Mouse (Mus musculus) stomach, embryonic 16.5 days (tissue): Measurements from ENCODE around the gene Apaf1. TPM values are rescaled to one million over a fixed set of nuclear protein-coding genes. Genes with fewer than 3 reads are reported as not detected.

Source experiments
- ATAC-seq: fragments of 200-750 bp; cut with Nextera tagmentation; 2 replicates; pipeline ENCODE4 v1.8.0; 2017; ENCODE audit warnings: moderate number of reproducible peaks, moderate TSS enrichment; ENCODE audit not compliant: insufficient read depth, low FRiP score
- H3K27ac ChIP-seq: fragments of 300-500 bp; sonication (generic); 2 replicates; pipeline ENCODE4 v1.5.1; 2014; ENCODE audit warnings: low read length
- H3K27me3 ChIP-seq: fragments of 300-500 bp; sonication (generic); 2 replicates; pipeline ENCODE4 v1.6.1; 2014; ENCODE audit warnings: low read length, control low read depth, mixed read lengths; ENCODE audit not compliant: control insufficient read depth, insufficient read depth
- H3K36me3 ChIP-seq: fragments of 300-500 bp; sonication (generic); 2 replicates; pipeline ENCODE4 v1.6.1; 2014; ENCODE audit warnings: low read length; ENCODE audit not compliant: control insufficient read depth, insufficient read depth
- H3K4me1 ChIP-seq: fragments of 300-500 bp; sonication (generic); 2 replicates; pipeline ENCODE4 v1.6.1; 2014; ENCODE audit warnings: low read length, control low read depth, mixed read lengths; ENCODE audit not compliant: control insufficient read depth, insufficient read depth
- H3K4me2 ChIP-seq: fragments of 300-500 bp; sonication (generic); 2 replicates; pipeline ENCODE4 v1.6.1; 2014; ENCODE audit warnings: low read depth, low read length, mixed read lengths
- H3K4me3 ChIP-seq: fragments of 300-500 bp; sonication (generic); replicated peaks from 2 replicates; pipeline ENCODE4 v1.5.1; 2014; ENCODE audit warnings: mild to moderate bottlenecking, low read length
- H3K9ac ChIP-seq: fragments of 300-500 bp; sonication (generic); 2 replicates; pipeline ENCODE4 v1.6.1; 2014; ENCODE audit warnings: low read length
- H3K9me3 ChIP-seq: fragments of 300-500 bp; sonication (generic); replicated peaks from 2 replicates; pipeline ENCODE4 v1.6.1; 2016; ENCODE audit warnings: low read length, control low read depth; ENCODE audit not compliant: control insufficient read depth
- WGBS: fragments of 180-500 bp; shearing (Covaris S2); extraction: QIAGEN DNeasy Blood & Tissue Kit; methylation state at CpG from one replicate; pipeline ENCODE4 v1.1.7; 2014; 5-methylcytosine and 5-hydroxymethylcytosine counted together
- polyA plus RNA-seq: library from polyadenylated mRNA; unstranded; fragments of >200 nt; fragmentation: Nextera tagmentation; extraction: Ambion mirVana; gene quantifications from 2 replicates; pipeline ENCODE4 v1.2.1, GENCODE M21; 2015

The Apaf1 gene
- polyA plus RNA-seq, 1 experiment from 2014 or later = 15.1 TPM

- Histone ChIP-seq H3K4me1 (no peaks in the 10 kb centered on the region), H3K27ac (no peak overlapping the region), H3K27me3 (no peaks in the 10 kb centered on the region), H3K9me3 (no peaks in the 10 kb centered on the region), H3K9ac (no peak overlapping the region), H3K4me3 (no peak overlapping the region), H3K36me3 (no peaks in the 10 kb centered on the region), H3K4me2 (no peak overlapping the region)
- WGBS = 85% methylated on average over 4 of the region's 4 CpGs
- no peak for ATAC-seq
Measured at GRCm38 (mm10) chr10:91092812-91093211, 10.2 kb upstream of the Apaf1 start.

GRCm38 (mm10) chr10:91083393-91083927, 890 bp upstream of the Apaf1 start:
- 37% methylated on average over 12 of the region's 12 CpGs for WGBS
- Histone ChIP-seq H3K4me1 (0 out of 2 replicates have a peak, but pooled peaks cover 4% of the 10 kb centered on the region), H3K27ac (peak overlapping the region; percentile 87), H3K9me3 (no peaks in the 10 kb centered on the region), H3K27me3 (no peaks in the 10 kb centered on the region), H3K4me3 (peak overlapping the region; percentile 91), H3K36me3 (no peaks in the 10 kb centered on the region), H3K9ac (peak overlapping the region; percentile 93), H3K4me2 (peak overlapping the region; percentile 86)
- ATAC-seq = no peak

DNA sequence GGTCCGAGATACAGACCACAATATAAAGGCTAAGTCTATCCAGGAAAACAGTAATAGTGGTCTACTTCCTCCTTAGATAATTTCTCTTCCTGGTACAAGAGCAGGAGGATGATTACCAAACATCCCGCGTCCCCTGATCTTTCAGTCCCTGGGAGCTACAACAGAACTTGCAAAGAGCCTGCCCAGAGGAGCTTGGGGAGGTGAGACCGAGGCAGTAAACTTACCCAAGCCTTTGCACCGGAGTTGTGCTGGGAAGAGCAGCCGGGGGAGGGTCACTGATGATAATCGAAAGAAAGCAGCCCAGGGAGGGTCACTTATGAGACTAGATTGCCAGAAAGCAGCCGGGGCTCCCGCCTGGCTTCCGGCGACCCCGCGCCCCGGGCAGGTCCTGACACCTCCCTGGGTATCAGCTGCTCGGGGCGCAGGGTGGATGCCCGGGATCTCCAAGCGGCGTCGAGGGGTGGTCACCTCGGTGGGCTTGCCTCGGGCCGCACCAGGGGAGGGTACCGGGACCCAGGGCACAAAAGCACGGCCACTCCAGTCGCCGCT, 537 bp downstream of the Apaf1 start:
- no peaks in the 10 kb centered on the region for H3K9me3 ChIP-seq
- H3K4me3 ChIP-seq = peak overlapping the region; percentile 91
- H3K4me1 ChIP-seq = 0 out of 2 replicates have a peak, but pooled peaks cover 4% of the 10 kb centered on the region
- peak overlapping the region; percentile 87 for H3K27ac ChIP-seq
- ATAC-seq = peak; percentile 2; the same call in 1 of the 2 replicates
- H3K27me3 ChIP-seq = no peaks in the 10 kb centered on the region
- H3K36me3 ChIP-seq = peaks cover 7% of the 10 kb centered on the region
- peak overlapping the region; percentile 48 for H3K4me2 ChIP-seq
- under 1% methylated on average over 27 of the region's 27 CpGs for WGBS
- peak overlapping the region; percentile 89 for H3K9ac ChIP-seq

GRCm38 (mm10) chr10:91080540-91080939, 2.0 kb downstream of the Apaf1 start:
- Histone ChIP-seq H3K4me1 (0 out of 2 replicates have a peak, but pooled peaks cover 4% of the 10 kb centered on the region), H3K36me3 (peaks cover 7% of the 10 kb centered on the region), H3K4me2 (no peak overlapping the region), H3K9ac (no peak overlapping the region), H3K27ac (no peak overlapping the region), H3K27me3 (no peaks in the 10 kb centered on the region), H3K4me3 (no peak overlapping the region), H3K9me3 (no peaks in the 10 kb centered on the region)
- WGBS = 82% methylated on average over 5 of the region's 5 CpGs
- ATAC-seq = no peak

- H3K27me3 ChIP-seq = no peaks in the 10 kb centered on the region
- H3K4me1 ChIP-seq = no peaks in the 10 kb centered on the region
- no peak overlapping the region for H3K4me3 ChIP-seq
- no peak overlapping the region for H3K27ac ChIP-seq
- no peak overlapping the region for H3K4me2 ChIP-seq
- H3K9me3 ChIP-seq = no peaks in the 10 kb centered on the region
- ATAC-seq = no peak
- 87% methylated on average over 2 of the region's 2 CpGs for WGBS
- peaks cover 15% of the 10 kb centered on the region for H3K36me3 ChIP-seq
- no peak overlapping the region for H3K9ac ChIP-seq
Measured at GRCm38 (mm10) chr10:91076667-91077066, 5.9 kb downstream of the Apaf1 start.

DNA sequence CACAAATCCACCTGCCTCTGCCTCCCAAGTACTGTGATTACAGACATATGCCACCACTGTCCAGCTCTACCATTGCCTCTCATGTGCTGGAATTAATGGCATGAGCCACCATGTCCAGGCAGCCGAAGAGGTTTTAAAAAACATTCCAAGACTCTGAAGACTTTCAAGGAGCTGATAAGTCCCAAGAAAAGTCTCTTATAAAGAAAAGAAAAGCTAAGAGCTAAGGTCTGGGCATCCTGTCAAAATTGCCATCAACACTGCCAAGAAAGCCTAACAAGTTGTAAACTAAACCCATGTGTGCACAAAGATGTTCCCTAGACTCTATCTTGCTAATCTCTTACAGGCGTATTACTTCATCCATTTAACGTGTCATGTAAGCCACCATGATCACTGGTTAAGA, 9.2 kb downstream of the Apaf1 start:
- ATAC-seq = no peak
- 72% methylated on average over 3 of the region's 3 CpGs for WGBS
- Histone ChIP-seq H3K9ac (no peak overlapping the region), H3K36me3 (peaks cover 15% of the 10 kb centered on the region), H3K27ac (no peak overlapping the region), H3K27me3 (no peaks in the 10 kb centered on the region), H3K4me3 (no peak overlapping the region), H3K4me2 (no peak overlapping the region), H3K4me1 (no peaks in the 10 kb centered on the region), H3K9me3 (no peaks in the 10 kb centered on the region)

GRCm38 (mm10) chr10:91071768-91072167, 10.8 kb downstream of the Apaf1 start:
- no peak overlapping the region for H3K4me2 ChIP-seq
- H3K9me3 ChIP-seq = no peaks in the 10 kb centered on the region
- ATAC-seq = no peak
- H3K27ac ChIP-seq = no peak overlapping the region
- H3K36me3 ChIP-seq = peaks cover 9% of the 10 kb centered on the region
- H3K4me3 ChIP-seq = no peak overlapping the region
- H3K4me1 ChIP-seq = no peaks in the 10 kb centered on the region
- WGBS = 23% methylated on average over 1 of the region's 1 CpGs
- no peaks in the 10 kb centered on the region for H3K27me3 ChIP-seq
- H3K9ac ChIP-seq = no peak overlapping the region

- Histone ChIP-seq H3K27ac (no peak overlapping the region), H3K4me2 (no peak overlapping the region), H3K4me3 (no peak overlapping the region), H3K9me3 (no peaks in the 10 kb centered on the region), H3K36me3 (peaks cover 16% of the 10 kb centered on the region), H3K4me1 (no peaks in the 10 kb centered on the region), H3K27me3 (no peaks in the 10 kb centered on the region), H3K9ac (no peak overlapping the region)
- ATAC-seq = no peak
- WGBS = 78% methylated on average over 6 of the region's 6 CpGs
Measured at GRCm38 (mm10) chr10:91062355-91062754, 20.2 kb downstream of the Apaf1 start.

DNA sequence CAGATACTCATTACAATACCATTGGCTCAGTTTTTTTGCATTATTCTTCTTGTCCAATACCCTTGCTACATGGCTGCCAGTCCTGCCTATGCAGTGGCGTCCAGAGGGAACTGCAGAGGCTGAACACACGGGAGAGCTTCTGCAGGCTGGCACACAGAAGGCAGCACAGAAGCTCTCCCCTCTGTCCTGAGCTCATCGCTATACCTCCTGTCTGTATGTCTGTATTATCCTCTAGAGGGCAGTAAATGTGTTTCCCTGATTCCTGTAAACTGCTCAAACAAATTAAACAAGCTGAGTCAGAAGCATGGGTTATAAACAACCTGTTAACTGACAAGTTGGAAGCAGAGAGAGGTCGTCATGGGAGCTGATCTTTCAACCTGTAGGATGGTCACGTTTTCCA, 21.8 kb downstream of the Apaf1 start:
- Histone ChIP-seq H3K27ac (no peak overlapping the region), H3K9ac (no peak overlapping the region), H3K4me3 (no peak overlapping the region), H3K4me2 (no peak overlapping the region), H3K27me3 (no peaks in the 10 kb centered on the region), H3K36me3 (peaks cover 6% of the 10 kb centered on the region; the same call in 1 of the 2 replicates), H3K9me3 (no peaks in the 10 kb centered on the region), H3K4me1 (no peaks in the 10 kb centered on the region)
- ATAC-seq = peak; percentile 44; the same call in 1 of the 2 replicates
- WGBS = 36% methylated on average over 5 of the region's 5 CpGs
